Mouse (Mus musculus) midbrain, embryonic 14.5 days (tissue): ENCODE measurements at regions not wholly inside any gene's neighbourhood (a gene's known extent, or its start where the extent isn't known, plus 50 kb on each side); places are given as distances from the start of the nearest gene placed in this dataset. TPM values are rescaled to one million over a fixed set of nuclear protein-coding genes. Genes with fewer than 3 reads are reported as not detected.

ENCODE experiments used
- ATAC-seq: fragments of 200-750 bp; cut with Nextera tagmentation; 2 replicates; pipeline ENCODE4 v1.8.0; 2017; ENCODE audit warnings: moderate number of reproducible peaks, moderate library complexity; ENCODE audit not compliant: low FRiP score, low TSS enrichment
- DNase-seq: peaks from one replicate; pipeline ENCODE4 v3.0.0-alpha.2; 2015
- H3K27ac ChIP-seq: fragments of 300-500 bp; sonication (generic); replicated peaks from 2 replicates; pipeline ENCODE4 v1.5.1; 2014; ENCODE audit warnings: mild to moderate bottlenecking, low read depth, low read length, moderate library complexity
- H3K27me3 ChIP-seq: fragments of 300-500 bp; sonication (generic); 2 replicates; pipeline ENCODE4 v1.6.1; 2014; ENCODE audit warnings: low read length, control low read depth, mixed read lengths; ENCODE audit not compliant: control insufficient read depth, insufficient read depth
- H3K36me3 ChIP-seq: fragments of 300-500 bp; sonication (generic); 2 replicates; pipeline ENCODE4 v1.6.1; 2014; ENCODE audit warnings: low read length, control low read depth; ENCODE audit not compliant: control insufficient read depth, insufficient read depth
- H3K4me1 ChIP-seq: fragments of 300-500 bp; sonication (generic); 2 replicates; pipeline ENCODE4 v1.6.1; 2014; ENCODE audit warnings: mild to moderate bottlenecking, antibody characterized with exemption, low read length, control low read depth; ENCODE audit not compliant: control insufficient read depth, insufficient read depth
- H3K4me2 ChIP-seq: fragments of 300-500 bp; sonication (generic); 2 replicates; pipeline ENCODE4 v1.6.1; 2014; ENCODE audit warnings: mild to moderate bottlenecking, low read length, moderate library complexity
- H3K4me3 ChIP-seq: fragments of 300-500 bp; sonication (generic); replicated peaks from 2 replicates; pipeline ENCODE4 v1.5.1; 2014; ENCODE audit warnings: low read depth, low read length
- H3K9ac ChIP-seq: fragments of 300-500 bp; sonication (generic); replicated peaks from 2 replicates; pipeline ENCODE4 v1.6.1; 2014; ENCODE audit warnings: mild to moderate bottlenecking, low read length, moderate library complexity
- H3K9me3 ChIP-seq: fragments of 300-500 bp; sonication (generic); 2 replicates; pipeline ENCODE4 v1.6.1; 2016; ENCODE audit warnings: low read length, control low read depth, mixed read lengths; ENCODE audit not compliant: control insufficient read depth
- WGBS: fragments of 180-500 bp; shearing (Covaris S2); extraction: QIAGEN DNeasy Blood & Tissue Kit; methylation state at CpG from one replicate; pipeline ENCODE4 v1.1.7; 2014; 5-methylcytosine and 5-hydroxymethylcytosine counted together
- microRNA-seq: library from miRNA; unstranded; fragments of <30 nt; microRNA quantifications from one replicate; pipeline ENCODE4, GENCODE M21; 2016

DNA sequence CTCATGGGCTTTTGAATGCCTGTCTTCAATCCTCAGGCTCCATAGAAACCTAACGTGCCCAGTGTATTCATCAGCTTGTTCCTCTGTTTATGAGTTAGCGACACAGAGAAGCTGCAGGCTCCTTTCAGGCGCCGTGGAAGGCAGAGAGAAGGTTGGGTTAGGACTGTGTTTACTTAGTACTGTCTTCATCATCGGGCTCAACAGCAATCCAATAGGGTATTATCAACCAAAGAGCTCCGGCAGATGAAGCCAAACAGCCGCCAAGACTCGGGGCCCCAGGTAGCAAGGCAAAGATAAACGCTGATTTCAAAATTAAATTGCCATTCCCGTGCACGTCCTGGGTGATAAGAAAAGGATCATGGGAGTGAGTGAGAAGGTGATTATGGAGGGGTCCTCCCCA is 50.5 kb upstream of the Mc3r start:
- Histone ChIP-seq H3K4me3 (no peak overlapping the region), H3K9me3 (no peaks in the 10 kb centered on the region), H3K4me2 (no peak overlapping the region), H3K9ac (no peak overlapping the region), H3K27ac (no peak overlapping the region), H3K36me3 (no peaks in the 10 kb centered on the region), H3K27me3 (no peaks in the 10 kb centered on the region), H3K4me1 (no peaks in the 10 kb centered on the region)
- 86% methylated on average over 11 of the region's 11 CpGs for WGBS
- DNase-seq, result no peak
- ATAC-seq, result no peak

Small RNA genes in the stretch of these regions (microRNA-seq; reads per million reads assigned to microRNA genes)
- not detected for gene Gm44301
